Mouse (Mus musculus): ENCODE results near the gene Emilin3. TPM values are rescaled to one million over a fixed set of nuclear protein-coding genes. Genes with fewer than 3 reads are reported as not detected.
A peak's percentile ranks its signal among the peaks of the same experiment; 100 is the strongest.

The Emilin3 gene
- polyA plus RNA-seq, 1 experiment from 2014 or later, result 23.2 TPM

- Histone ChIP-seq H3K4me2 (replicated peaks; ENCODE audit: low read depth, low read length) (no peak overlapping the region), H3K27me3 (ENCODE audit: control insufficient read depth, insufficient read depth, low read length) (peaks cover 5% of the 10 kb centered on the region; the same call in 1 of the 2 replicates), H3K4me1 (ENCODE audit: control insufficient read depth, insufficient read depth, low read length) (peaks cover 16% of the 10 kb centered on the region), H3K9ac (replicated peaks; ENCODE audit: low read depth, low read length) (no peak overlapping the region), H3K27ac (ENCODE audit: low read length) (peak overlapping the region; percentile 78; the same call in 1 of the 2 replicates), H3K9me3 (ENCODE audit: control insufficient read depth, low read depth, low read length) (no peaks in the 10 kb centered on the region), H3K4me3 (ENCODE audit: low read depth, low read length) (no peak overlapping the region), H3K36me3 (ENCODE audit: control insufficient read depth, insufficient read depth, low read length) (no peaks in the 10 kb centered on the region)
- WGBS, result 68% methylated on average over 9 of the region's 9 CpGs
- ATAC-seq (ENCODE audit: insufficient number of reproducible peaks, insufficient read depth, low FRiP score, low read depth), result no peak
Observed at GRCm38 (mm10) chr2:160914656-160915055, 2.5 kb upstream of the Emilin3 start.

- H3K27ac ChIP-seq (ENCODE audit: low read length), result peak overlapping the region; percentile 55; the same call in 1 of the 2 replicates
- peaks cover 16% of the 10 kb centered on the region for H3K4me1 ChIP-seq (ENCODE audit: control insufficient read depth, insufficient read depth, low read length)
- H3K36me3 ChIP-seq (ENCODE audit: control insufficient read depth, insufficient read depth, low read length), result peaks cover 11% of the 10 kb centered on the region
- H3K9ac ChIP-seq (replicated peaks; ENCODE audit: low read depth, low read length), result peak overlapping the region; percentile 74
- H3K4me2 ChIP-seq (replicated peaks; ENCODE audit: low read depth, low read length), result peak overlapping the region; percentile 94
- H3K4me3 ChIP-seq (ENCODE audit: low read depth, low read length), result peak overlapping the region; percentile 57
- WGBS, result 2% methylated on average over 64 of the region's 64 CpGs
- H3K9me3 ChIP-seq (ENCODE audit: control insufficient read depth, low read depth, low read length), result no peaks in the 10 kb centered on the region
- ATAC-seq (ENCODE audit: insufficient number of reproducible peaks, insufficient read depth, low FRiP score, low read depth), result peak; percentile 40; the same call in 1 of the 2 replicates
- H3K27me3 ChIP-seq (ENCODE audit: control insufficient read depth, insufficient read depth, low read length), result peaks cover 5% of the 10 kb centered on the region; the same call in 1 of the 2 replicates
Observed at GRCm38 (mm10) chr2:160911558-160912201, 448 bp downstream of the Emilin3 start.

GRCm38 (mm10) chr2:160910633-160911032 lies 1.5 kb downstream of the Emilin3 start:
- Histone ChIP-seq H3K9me3 (ENCODE audit: control insufficient read depth, low read depth, low read length) (no peaks in the 10 kb centered on the region), H3K27ac (ENCODE audit: low read length) (no peak overlapping the region), H3K36me3 (ENCODE audit: control insufficient read depth, insufficient read depth, low read length) (peaks cover 11% of the 10 kb centered on the region), H3K27me3 (ENCODE audit: control insufficient read depth, insufficient read depth, low read length) (peaks cover 5% of the 10 kb centered on the region; the same call in 1 of the 2 replicates), H3K9ac (replicated peaks; ENCODE audit: low read depth, low read length) (no peak overlapping the region), H3K4me3 (ENCODE audit: low read depth, low read length) (no peak overlapping the region), H3K4me2 (replicated peaks; ENCODE audit: low read depth, low read length) (peak overlapping the region; percentile 94), H3K4me1 (ENCODE audit: control insufficient read depth, insufficient read depth, low read length) (peaks cover 12% of the 10 kb centered on the region)
- WGBS, result 81% methylated on average over 5 of the region's 5 CpGs
- ATAC-seq (ENCODE audit: insufficient number of reproducible peaks, insufficient read depth, low FRiP score, low read depth), result no peak

- WGBS, result 64% methylated on average over 18 of the region's 18 CpGs
- H3K4me1 ChIP-seq (ENCODE audit: control insufficient read depth, insufficient read depth, low read length), result peaks cover 6% of the 10 kb centered on the region; the same call in 1 of the 2 replicates
- no peak overlapping the region for H3K9ac ChIP-seq (replicated peaks; ENCODE audit: low read depth, low read length)
- no peak overlapping the region for H3K27ac ChIP-seq (ENCODE audit: low read length)
- H3K9me3 ChIP-seq (ENCODE audit: control insufficient read depth, low read depth, low read length), result no peaks in the 10 kb centered on the region
- H3K4me3 ChIP-seq (ENCODE audit: low read depth, low read length), result no peak overlapping the region
- ATAC-seq (ENCODE audit: insufficient number of reproducible peaks, insufficient read depth, low FRiP score, low read depth), result no peak
- peaks cover 5% of the 10 kb centered on the region; the same call in 1 of the 2 replicates for H3K27me3 ChIP-seq (ENCODE audit: control insufficient read depth, insufficient read depth, low read length)
- no peak overlapping the region for H3K4me2 ChIP-seq (replicated peaks; ENCODE audit: low read depth, low read length)
- H3K36me3 ChIP-seq (ENCODE audit: control insufficient read depth, insufficient read depth, low read length), result peaks cover 11% of the 10 kb centered on the region
Observed at GRCm38 (mm10) chr2:160908607-160909006, 3.5 kb downstream of the Emilin3 start.

GRCm38 (mm10) chr2:160906101-160906500 lies 6.0 kb downstream of the Emilin3 start:
- ATAC-seq (ENCODE audit: insufficient number of reproducible peaks, insufficient read depth, low FRiP score, low read depth), result no peak
- no peak overlapping the region for H3K27ac ChIP-seq (ENCODE audit: low read length)
- H3K27me3 ChIP-seq (ENCODE audit: control insufficient read depth, insufficient read depth, low read length), result no peaks in the 10 kb centered on the region
- 78% methylated on average over 5 of the region's 5 CpGs for WGBS
- no peak overlapping the region for H3K4me2 ChIP-seq (replicated peaks; ENCODE audit: low read depth, low read length)
- peaks cover 11% of the 10 kb centered on the region for H3K36me3 ChIP-seq (ENCODE audit: control insufficient read depth, insufficient read depth, low read length)
- H3K9me3 ChIP-seq (ENCODE audit: control insufficient read depth, low read depth, low read length), result no peaks in the 10 kb centered on the region
- H3K9ac ChIP-seq (replicated peaks; ENCODE audit: low read depth, low read length), result no peak overlapping the region
- peaks cover 6% of the 10 kb centered on the region; the same call in 1 of the 2 replicates for H3K4me1 ChIP-seq (ENCODE audit: control insufficient read depth, insufficient read depth, low read length)
- no peak overlapping the region for H3K4me3 ChIP-seq (ENCODE audit: low read depth, low read length)

GRCm38 (mm10) chr2:160905301-160905700 lies 6.8 kb downstream of the Emilin3 start:
- Histone ChIP-seq H3K4me2 (replicated peaks; ENCODE audit: low read depth, low read length) (no peak overlapping the region), H3K27ac (ENCODE audit: low read length) (no peak overlapping the region), H3K36me3 (ENCODE audit: control insufficient read depth, insufficient read depth, low read length) (peaks cover 11% of the 10 kb centered on the region), H3K9me3 (ENCODE audit: control insufficient read depth, low read depth, low read length) (no peaks in the 10 kb centered on the region), H3K4me1 (ENCODE audit: control insufficient read depth, insufficient read depth, low read length) (peaks cover 2% of the 10 kb centered on the region; the same call in 1 of the 2 replicates), H3K9ac (replicated peaks; ENCODE audit: low read depth, low read length) (no peak overlapping the region), H3K4me3 (ENCODE audit: low read depth, low read length) (no peak overlapping the region), H3K27me3 (ENCODE audit: control insufficient read depth, insufficient read depth, low read length) (no peaks in the 10 kb centered on the region)
- 95% methylated on average over 12 of the region's 12 CpGs for WGBS
- no peak for ATAC-seq (ENCODE audit: insufficient number of reproducible peaks, insufficient read depth, low FRiP score, low read depth)

- Histone ChIP-seq H3K4me1 (ENCODE audit: control insufficient read depth, insufficient read depth, low read length) (0 out of 2 replicates have a peak, but pooled peaks cover 2% of the 10 kb centered on the region), H3K27ac (ENCODE audit: low read length) (no peak overlapping the region)
- no peak for ATAC-seq (ENCODE audit: insufficient number of reproducible peaks, insufficient read depth, low FRiP score, low read depth)
Observed at GRCm38 (mm10) chr2:160901656-160902412, 10.3 kb downstream of the Emilin3 start.

GRCm38 (mm10) chr2:160891697-160892096 lies 20.4 kb downstream of the Emilin3 start:
- Histone ChIP-seq H3K4me1 (ENCODE audit: control insufficient read depth, insufficient read depth, low read length) (no peaks in the 10 kb centered on the region), H3K36me3 (ENCODE audit: control insufficient read depth, insufficient read depth, low read length) (no peaks in the 10 kb centered on the region), H3K4me2 (replicated peaks; ENCODE audit: low read depth, low read length) (no peak overlapping the region), H3K27me3 (ENCODE audit: control insufficient read depth, insufficient read depth, low read length) (no peaks in the 10 kb centered on the region), H3K9me3 (ENCODE audit: control insufficient read depth, low read depth, low read length) (no peaks in the 10 kb centered on the region), H3K9ac (replicated peaks; ENCODE audit: low read depth, low read length) (no peak overlapping the region), H3K4me3 (ENCODE audit: low read depth, low read length) (no peak overlapping the region), H3K27ac (ENCODE audit: low read length) (no peak overlapping the region)
- 74% methylated on average over 9 of the region's 9 CpGs for WGBS
- ATAC-seq (ENCODE audit: insufficient number of reproducible peaks, insufficient read depth, low FRiP score, low read depth), result no peak

More at GRCm38 (mm10) chr2:160901656-160902412, 10.3 kb downstream of the Emilin3 start:
- Histone ChIP-seq H3K27me3 (ENCODE audit: control insufficient read depth, insufficient read depth, low read length) (no peaks in the 10 kb centered on the region), H3K9me3 (ENCODE audit: control insufficient read depth, low read depth, low read length) (no peaks in the 10 kb centered on the region), H3K4me3 (ENCODE audit: low read depth, low read length) (no peak overlapping the region), H3K36me3 (ENCODE audit: control insufficient read depth, insufficient read depth, low read length) (no peaks in the 10 kb centered on the region; the same call in 1 of the 2 replicates), H3K9ac (replicated peaks; ENCODE audit: low read depth, low read length) (no peak overlapping the region), H3K4me2 (replicated peaks; ENCODE audit: low read depth, low read length) (no peak overlapping the region)
- WGBS, result 71% methylated on average over 7 of the region's 7 CpGs

Data from stomach, embryonic 14.5 days (tissue).